Mouse (Mus musculus) stomach, embryonic 14.5 days (tissue): ENCODE measurements around the gene Impg2. TPM values are rescaled to one million over a fixed set of nuclear protein-coding genes. Genes with fewer than 3 reads are reported as not detected.

Experiments
- ATAC-seq: fragments of 200-750 bp; cut with Nextera tagmentation; 2 replicates; pipeline ENCODE4 v1.8.0; 2017; ENCODE audit warnings: low read depth, moderate TSS enrichment; ENCODE audit not compliant: insufficient number of reproducible peaks, insufficient read depth, low FRiP score
- H3K27ac ChIP-seq: fragments of 300-500 bp; sonication (generic); 2 replicates; pipeline ENCODE4 v1.5.1; 2014; ENCODE audit warnings: mild to moderate bottlenecking, low read length, moderate library complexity, mixed read lengths
- H3K27me3 ChIP-seq: fragments of 300-500 bp; sonication (generic); 2 replicates; pipeline ENCODE4 v1.6.1; 2014; ENCODE audit warnings: low read length, control low read depth, mixed read lengths; ENCODE audit not compliant: control insufficient read depth, insufficient read depth
- H3K36me3 ChIP-seq: fragments of 300-500 bp; sonication (generic); 2 replicates; pipeline ENCODE4 v1.6.1; 2014; ENCODE audit warnings: mild to moderate bottlenecking, control low read depth, low read length, moderate library complexity, mixed read lengths; ENCODE audit not compliant: control insufficient read depth, insufficient read depth
- H3K4me1 ChIP-seq: fragments of 300-500 bp; sonication (generic); 2 replicates; pipeline ENCODE4 v1.6.1; 2014; ENCODE audit warnings: low read length, control low read depth, mixed read lengths; ENCODE audit not compliant: control insufficient read depth, insufficient read depth
- H3K4me2 ChIP-seq: fragments of 300-500 bp; sonication (generic); replicated peaks from 2 replicates; pipeline ENCODE4 v1.6.1; 2014; ENCODE audit warnings: low read depth, low read length, control low read depth
- H3K4me3 ChIP-seq: fragments of 300-500 bp; sonication (generic); 2 replicates; pipeline ENCODE4 v1.5.1; 2014; ENCODE audit warnings: low read depth, low read length, control low read depth
- H3K9ac ChIP-seq: fragments of 300-500 bp; sonication (generic); replicated peaks from 2 replicates; pipeline ENCODE4 v1.6.1; 2014; ENCODE audit warnings: low read depth, mild to moderate bottlenecking, control low read depth, low read length, moderate library complexity, mixed read lengths
- H3K9me3 ChIP-seq: fragments of 300-500 bp; sonication (generic); 2 replicates; pipeline ENCODE4 v1.6.1; 2016; ENCODE audit warnings: low read depth, low read length, control low read depth; ENCODE audit not compliant: control insufficient read depth
- WGBS: fragments of 180-500 bp; shearing (Covaris S2); extraction: QIAGEN DNeasy Blood & Tissue Kit; methylation state at CpG from one replicate; pipeline ENCODE4 v1.1.7; 2014; 5-methylcytosine and 5-hydroxymethylcytosine counted together
- polyA plus RNA-seq: library from polyadenylated mRNA; unstranded; fragments of >200 nt; fragmentation: Nextera tagmentation; extraction: Ambion mirVana; gene quantifications from 2 replicates; pipeline ENCODE4 v1.2.1, GENCODE M21; 2014

Impg2 gene
- 0.35 and 0.76 TPM in 2 replicates for polyA plus RNA-seq

DNA sequence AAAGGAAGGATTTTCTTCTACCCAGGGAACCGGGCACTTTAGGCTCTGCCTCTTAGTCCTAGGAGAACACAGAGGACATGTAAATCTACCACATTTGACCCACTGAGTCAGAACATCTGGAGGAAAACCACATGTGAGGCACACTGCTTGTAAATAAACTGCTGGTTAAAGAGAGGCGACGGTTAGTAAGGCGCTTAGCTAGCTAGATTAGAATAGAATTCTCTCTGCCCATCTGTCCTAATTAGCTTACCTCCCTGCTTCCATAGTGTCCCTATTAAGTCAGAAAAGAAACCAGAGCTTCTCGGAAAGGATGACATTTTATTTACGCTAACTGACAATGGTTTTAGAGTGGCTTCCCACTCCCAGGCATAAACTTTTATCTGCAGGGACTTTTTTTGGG lies at the start of gene Impg2:
Impg2 (plus strand) TSS at position 263 of the 400 bp plus-strand sequence.
- Histone ChIP-seq H3K4me2 (no peak within 1 kb of the TSS), H3K9me3 (no peaks in the 10 kb centered on the region), H3K27ac (no peak within 1 kb of the TSS), H3K9ac (no peak within 1 kb of the TSS), H3K36me3 (no peaks in the 10 kb centered on the region), H3K4me3 (no peak within 1 kb of the TSS), H3K27me3 (no peaks in the 10 kb centered on the region), H3K4me1 (no peaks in the 10 kb centered on the region)
- WGBS: 46% methylated on average over 6 of the region's 6 CpGs
- ATAC-seq: no peak

DNA sequence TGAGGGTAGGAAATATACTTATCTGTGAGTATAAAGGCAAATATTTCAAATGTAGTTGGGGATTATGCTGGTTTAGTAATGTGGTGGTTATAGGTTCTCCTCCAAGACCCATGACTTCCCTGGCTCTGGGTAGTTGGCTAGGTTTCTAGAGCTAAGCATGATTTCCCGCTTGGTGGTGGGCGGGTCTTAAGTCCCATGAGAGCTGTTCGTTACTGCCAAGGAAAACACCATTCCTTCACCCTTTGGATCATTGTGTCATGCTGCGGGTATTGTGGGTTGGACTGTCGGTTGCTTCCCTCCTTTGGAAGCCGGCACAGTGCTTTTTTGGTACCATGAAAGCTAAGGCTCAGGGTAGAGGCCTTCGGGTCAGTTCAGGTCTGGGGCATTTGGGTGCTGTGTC lies 40.6 kb upstream of the Impg2 start:
- Histone ChIP-seq H3K27ac (no peak overlapping the region), H3K9me3 (no peaks in the 10 kb centered on the region), H3K4me1 (no peaks in the 10 kb centered on the region), H3K4me2 (no peak overlapping the region), H3K36me3 (peaks cover 4% of the 10 kb centered on the region; the same call in 1 of the 2 replicates), H3K27me3 (no peaks in the 10 kb centered on the region), H3K9ac (no peak overlapping the region), H3K4me3 (no peak overlapping the region)
- 90% methylated on average over 7 of the region's 7 CpGs for WGBS
- ATAC-seq: no peak

DNA sequence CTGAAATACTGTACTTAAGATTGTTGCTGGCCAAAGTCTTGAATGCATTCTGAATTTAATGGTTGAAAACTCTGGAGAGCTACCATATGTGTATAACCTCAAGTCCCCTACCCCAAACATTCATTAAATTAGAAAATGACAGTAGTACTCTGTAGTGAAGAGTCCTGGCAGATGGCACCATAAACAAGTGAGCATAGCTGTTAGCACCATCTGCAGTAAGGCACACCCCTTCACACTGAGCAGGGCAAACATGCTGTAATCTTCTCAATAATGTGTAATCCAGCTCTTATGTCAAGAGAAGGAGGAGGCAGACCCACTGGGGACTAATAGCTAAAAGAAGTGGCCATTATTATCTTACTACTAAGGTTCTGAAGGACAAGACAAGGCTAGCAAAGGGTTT lies 33.9 kb upstream of the Impg2 start:
- Histone ChIP-seq H3K4me2 (no peak overlapping the region), H3K36me3 (peaks cover 15% of the 10 kb centered on the region), H3K27me3 (no peaks in the 10 kb centered on the region), H3K27ac (no peak overlapping the region), H3K4me1 (no peaks in the 10 kb centered on the region), H3K4me3 (no peak overlapping the region), H3K9me3 (no peaks in the 10 kb centered on the region), H3K9ac (no peak overlapping the region)
- ATAC-seq: no peak

DNA sequence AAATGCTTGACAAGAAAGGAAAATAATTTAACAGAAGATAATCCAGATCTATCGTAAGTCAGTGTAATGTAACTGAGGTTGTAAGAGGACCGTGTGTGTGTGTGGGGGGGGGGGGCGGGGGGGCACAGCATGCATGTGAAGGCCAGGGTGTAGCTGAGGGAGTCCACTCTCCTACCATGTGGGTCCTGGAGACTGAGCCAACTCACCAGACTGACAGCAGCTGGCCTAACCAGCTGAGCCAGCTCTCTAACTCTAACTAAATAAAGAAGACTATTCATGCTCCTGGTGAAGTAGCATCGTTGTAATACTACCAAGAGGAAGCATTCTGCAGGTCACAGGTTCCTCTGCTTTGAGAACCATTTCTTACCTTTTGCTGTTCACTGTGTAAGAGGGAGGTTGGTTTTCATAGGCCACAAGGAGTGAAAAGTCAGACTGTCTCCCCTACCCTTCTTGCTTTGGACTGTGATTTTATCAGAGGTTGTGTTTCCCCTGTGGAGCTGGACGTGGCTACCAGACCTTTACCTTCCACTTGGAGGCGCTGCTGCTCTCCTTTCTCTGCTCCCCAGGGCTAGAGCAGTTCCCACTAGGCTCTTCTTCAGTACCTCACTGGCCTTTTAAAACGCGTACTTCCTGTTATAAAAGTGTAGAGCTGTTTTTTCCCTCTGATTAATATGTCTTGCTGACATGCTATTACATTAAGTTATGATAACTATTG lies 28.1 kb upstream of the Impg2 start:
- H3K27me3 ChIP-seq: no peaks in the 10 kb centered on the region
- 58% methylated on average over 8 of the region's 8 CpGs for WGBS
- ATAC-seq: no peak
- H3K4me2 ChIP-seq: no peak overlapping the region
- peaks cover 8% of the 10 kb centered on the region; the same call in 1 of the 2 replicates for H3K36me3 ChIP-seq
- H3K27ac ChIP-seq: no peak overlapping the region
- H3K4me1 ChIP-seq: no peaks in the 10 kb centered on the region
- no peak overlapping the region for H3K4me3 ChIP-seq
- no peak overlapping the region for H3K9ac ChIP-seq
- H3K9me3 ChIP-seq: no peaks in the 10 kb centered on the region

DNA sequence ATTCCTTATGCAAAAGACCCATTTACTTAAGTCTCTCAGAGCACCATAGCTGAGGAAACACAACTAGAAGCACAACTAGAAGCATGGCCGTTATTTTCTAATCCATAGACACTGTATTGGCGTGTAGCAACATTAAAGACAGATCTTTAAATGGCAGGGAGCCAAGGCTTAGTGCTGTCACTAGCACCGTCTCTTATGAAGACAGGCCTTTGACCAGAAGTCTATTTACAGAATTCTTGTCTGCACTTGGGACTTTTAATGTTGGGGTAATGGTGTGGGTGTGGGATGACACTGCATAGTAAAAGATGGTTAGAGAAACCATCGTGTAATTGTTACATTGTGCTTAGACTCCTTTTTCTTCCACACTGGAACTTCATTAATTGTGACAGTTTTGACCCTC lies 17.2 kb upstream of the Impg2 start:
- Histone ChIP-seq H3K4me1 (no peaks in the 10 kb centered on the region), H3K36me3 (peaks cover 11% of the 10 kb centered on the region), H3K9me3 (no peaks in the 10 kb centered on the region), H3K9ac (no peak overlapping the region), H3K27me3 (no peaks in the 10 kb centered on the region), H3K27ac (no peak overlapping the region), H3K4me2 (no peak overlapping the region), H3K4me3 (no peak overlapping the region)
- ATAC-seq: no peak
- 81% methylated on average over 4 of the region's 4 CpGs for WGBS

DNA sequence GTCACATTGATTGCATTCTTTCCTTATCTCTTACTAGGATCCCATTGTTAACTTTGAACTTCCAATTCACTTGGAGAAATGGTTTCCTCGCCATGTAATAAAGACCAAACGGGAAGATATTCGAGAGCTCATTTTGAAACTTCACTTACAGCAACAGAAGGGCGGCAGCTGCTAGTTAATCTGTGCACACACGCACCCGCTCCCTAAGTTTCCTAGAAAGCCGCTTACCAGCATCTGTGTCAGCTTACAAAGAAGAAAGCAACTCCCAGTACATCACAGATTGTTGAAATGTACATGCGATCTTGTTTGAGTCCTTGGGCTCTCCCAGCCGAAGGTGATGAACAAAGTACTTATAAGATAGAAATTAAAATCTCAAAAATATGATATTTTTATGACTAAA lies 15.9 kb upstream of the Impg2 start:
- no peak overlapping the region for H3K4me3 ChIP-seq
- ATAC-seq: no peak
- H3K9ac ChIP-seq: no peak overlapping the region
- no peaks in the 10 kb centered on the region for H3K9me3 ChIP-seq
- H3K4me1 ChIP-seq: no peaks in the 10 kb centered on the region
- 90% methylated on average over 9 of the region's 9 CpGs for WGBS
- H3K36me3 ChIP-seq: peaks cover 11% of the 10 kb centered on the region
- no peak overlapping the region for H3K27ac ChIP-seq
- no peak overlapping the region for H3K4me2 ChIP-seq
- H3K27me3 ChIP-seq: no peaks in the 10 kb centered on the region

DNA sequence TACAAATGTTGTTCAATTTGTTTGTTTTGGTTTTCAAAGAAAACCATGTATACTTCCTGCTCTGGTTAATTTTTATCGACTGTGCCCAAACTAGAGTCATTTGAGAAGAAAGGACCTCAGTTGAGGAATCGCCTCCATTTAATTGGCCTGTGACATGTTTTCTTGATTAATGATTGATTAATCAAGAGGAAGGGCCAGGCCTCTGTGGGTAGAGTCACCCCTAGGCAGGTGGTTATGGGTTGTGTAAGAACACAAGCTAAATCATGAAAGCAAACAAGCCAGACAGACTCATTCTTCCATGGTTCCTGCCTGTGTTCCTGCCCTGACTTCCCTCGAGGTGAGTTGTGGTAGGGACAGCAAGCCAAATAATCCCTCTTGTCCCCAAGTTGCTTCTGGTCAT lies 8.6 kb downstream of the Impg2 start:
- WGBS: 57% methylated on average over 3 of the region's 3 CpGs
- no peak overlapping the region for H3K4me3 ChIP-seq
- no peak for ATAC-seq
- no peaks in the 10 kb centered on the region for H3K36me3 ChIP-seq
- no peaks in the 10 kb centered on the region for H3K4me1 ChIP-seq
- no peak overlapping the region for H3K4me2 ChIP-seq
- no peak overlapping the region for H3K9ac ChIP-seq
- H3K9me3 ChIP-seq: no peaks in the 10 kb centered on the region
- no peaks in the 10 kb centered on the region for H3K27me3 ChIP-seq
- H3K27ac ChIP-seq: no peak overlapping the region

DNA sequence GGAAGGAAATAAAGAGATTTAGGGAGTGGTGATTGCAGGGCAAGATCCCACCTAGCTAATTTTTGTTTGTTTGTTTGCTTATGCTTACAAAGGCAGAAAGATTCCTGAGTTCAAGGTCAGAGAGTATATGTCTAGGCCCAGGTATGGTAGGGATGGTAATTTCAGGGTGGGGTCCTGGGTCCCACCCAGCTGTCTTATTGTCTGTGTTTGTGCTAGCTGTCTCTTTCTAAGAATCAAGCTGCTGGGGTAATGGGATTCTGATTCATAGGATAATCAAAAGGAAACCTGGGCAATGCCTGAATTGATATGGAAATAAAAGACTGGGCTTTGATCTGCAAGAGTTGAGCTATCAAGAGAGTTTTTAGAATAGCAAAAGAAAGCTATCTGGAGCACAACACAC lies 23.6 kb downstream of the Impg2 start:
- Histone ChIP-seq H3K4me1 (no peaks in the 10 kb centered on the region), H3K27ac (no peak overlapping the region), H3K9me3 (no peaks in the 10 kb centered on the region), H3K27me3 (no peaks in the 10 kb centered on the region), H3K4me3 (no peak overlapping the region), H3K36me3 (no peaks in the 10 kb centered on the region), H3K9ac (no peak overlapping the region), H3K4me2 (no peak overlapping the region)
- ATAC-seq: no peak

DNA sequence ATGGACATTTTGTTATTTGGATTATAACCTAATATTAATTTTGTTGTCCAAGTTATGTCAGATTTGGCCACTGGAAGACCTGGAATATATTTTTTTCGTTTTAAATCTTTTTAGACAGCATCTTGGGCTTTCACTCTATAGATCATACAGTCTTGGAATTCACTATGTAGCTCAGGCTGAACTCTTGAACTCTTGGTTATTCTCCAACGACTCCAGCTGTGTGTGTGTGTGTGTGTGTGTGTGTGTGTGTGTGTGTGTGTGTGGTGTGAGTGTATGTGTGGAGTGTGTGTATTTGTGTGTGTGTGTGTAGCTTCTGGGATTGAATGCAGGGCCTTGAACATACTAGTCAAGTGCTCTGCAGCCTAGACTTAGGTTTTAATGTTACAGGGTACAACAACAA lies 25.3 kb downstream of the Impg2 start:
- Histone ChIP-seq H3K4me1 (no peaks in the 10 kb centered on the region), H3K4me2 (no peak overlapping the region), H3K9ac (no peak overlapping the region), H3K4me3 (no peak overlapping the region), H3K36me3 (no peaks in the 10 kb centered on the region), H3K9me3 (no peaks in the 10 kb centered on the region), H3K27ac (no peak overlapping the region), H3K27me3 (no peaks in the 10 kb centered on the region)
- WGBS: 30% methylated on average over 2 of the region's 2 CpGs
- ATAC-seq: no peak
